Mouse (Mus musculus) neural tube, embryonic 12.5 days (tissue): ENCODE results near the gene Tmem258. TPM values are rescaled to one million over a fixed set of nuclear protein-coding genes. Genes with fewer than 3 reads are reported as not detected.
A peak's percentile ranks its signal among the peaks of the same experiment; 100 is the strongest.

ENCODE experiments used
- ATAC-seq: fragments of 200-750 bp; cut with Nextera tagmentation; 2 replicates; pipeline ENCODE4 v1.8.0; 2017; ENCODE audit warnings: low read depth, mild to moderate bottlenecking, moderate TSS enrichment, moderate library complexity; ENCODE audit not compliant: low FRiP score
- H3K27ac ChIP-seq: fragments of 300-500 bp; sonication (generic); 2 replicates; pipeline ENCODE4 v1.5.1; 2016
- H3K27me3 ChIP-seq: fragments of 300-500 bp; sonication (generic); replicated peaks from 2 replicates; pipeline ENCODE4 v1.6.1; 2016; ENCODE audit warnings: mild to moderate bottlenecking
- H3K36me3 ChIP-seq: fragments of 300-500 bp; sonication (generic); 2 replicates; pipeline ENCODE4 v1.6.1; 2016; ENCODE audit warnings: mild to moderate bottlenecking
- H3K4me1 ChIP-seq: fragments of 300-500 bp; sonication (generic); 2 replicates; pipeline ENCODE4 v1.6.1; 2016
- H3K4me2 ChIP-seq: fragments of 300-500 bp; sonication (generic); replicated peaks from 2 replicates; pipeline ENCODE4 v1.6.1; 2016; ENCODE audit warnings: mild to moderate bottlenecking
- H3K4me3 ChIP-seq: fragments of 300-500 bp; sonication (generic); 2 replicates; pipeline ENCODE4 v1.5.1; 2016
- H3K9ac ChIP-seq: fragments of 300-500 bp; sonication (generic); 2 replicates; pipeline ENCODE4 v1.6.1; 2016; ENCODE audit warnings: mild to moderate bottlenecking
- H3K9me3 ChIP-seq: fragments of 300-500 bp; sonication (generic); 2 replicates; pipeline ENCODE4 v1.6.1; 2016; ENCODE audit warnings: mild to moderate bottlenecking
- WGBS: fragments of 180-500 bp; shearing (Covaris S2); methylation state at CpG from one replicate; pipeline ENCODE4 v1.1.7; 2016; 5-methylcytosine and 5-hydroxymethylcytosine counted together
- polyA plus RNA-seq: library from polyadenylated mRNA; unstranded; fragments of >200 nt; fragmentation: Nextera tagmentation; extraction: Ambion mirVana; gene quantifications from 2 replicates; pipeline ENCODE4 v1.2.1, GENCODE M21; 2016

Tmem258 gene
- polyA plus RNA-seq, 1 experiment from 2014 or later: 342 TPM

DNA sequence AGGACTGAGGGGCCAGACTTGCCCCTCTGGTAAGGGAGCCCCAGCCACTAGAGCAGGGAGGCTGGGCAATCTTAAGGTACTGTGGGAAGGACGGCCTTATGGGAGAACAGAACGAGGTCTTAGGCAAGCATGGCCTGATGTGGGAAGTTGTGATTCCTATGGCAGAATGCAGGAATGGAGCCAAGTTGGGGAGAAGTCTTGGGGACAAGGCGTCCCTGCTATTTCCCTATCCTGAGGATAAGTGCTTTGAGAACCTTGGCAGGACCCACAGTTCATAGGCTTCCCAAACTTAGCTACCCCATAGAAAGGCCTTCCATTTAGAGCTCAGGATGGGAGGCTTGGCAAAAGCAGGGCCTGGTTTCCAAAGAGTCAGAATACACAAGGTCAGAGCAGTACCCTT lies 5.0 kb downstream of the Tmem258 start:
- no peak overlapping the region for H3K4me2 ChIP-seq
- no peak for ATAC-seq
- H3K27me3 ChIP-seq: no peaks in the 10 kb centered on the region
- H3K9me3 ChIP-seq: no peaks in the 10 kb centered on the region
- H3K9ac ChIP-seq: no peak overlapping the region
- WGBS: 85% methylated on average over 3 of the region's 3 CpGs
- peaks cover 7% of the 10 kb centered on the region; the same call in 1 of the 2 replicates for H3K4me1 ChIP-seq
- H3K4me3 ChIP-seq: no peak overlapping the region
- peaks cover 56% of the 10 kb centered on the region for H3K36me3 ChIP-seq
- no peak overlapping the region for H3K27ac ChIP-seq

DNA sequence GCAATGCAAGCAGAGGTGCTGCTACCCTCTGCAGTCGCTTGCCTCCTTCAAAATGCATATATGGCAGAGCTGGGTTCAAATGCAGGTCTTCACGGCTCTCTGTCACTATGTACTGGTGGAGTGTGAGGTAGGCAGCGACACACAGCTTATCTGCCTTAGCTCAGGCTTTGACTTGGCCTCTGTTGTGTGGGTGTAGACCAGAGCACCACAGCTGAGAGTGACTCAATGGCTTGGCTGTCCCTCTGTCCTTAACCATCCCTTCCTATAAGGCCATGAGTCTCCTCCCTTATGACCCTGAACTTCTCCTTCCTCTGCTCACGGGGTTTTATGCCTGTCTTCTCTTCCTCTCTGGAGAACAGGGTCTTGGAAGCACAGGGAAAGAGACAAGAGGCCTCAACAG lies 7.1 kb downstream of the Tmem258 start:
- peaks cover 56% of the 10 kb centered on the region for H3K36me3 ChIP-seq
- H3K4me2 ChIP-seq: no peak overlapping the region
- no peak overlapping the region for H3K4me3 ChIP-seq
- 90% methylated on average over 4 of the region's 4 CpGs for WGBS
- no peaks in the 10 kb centered on the region for H3K9me3 ChIP-seq
- no peak overlapping the region for H3K9ac ChIP-seq
- no peak for ATAC-seq
- no peaks in the 10 kb centered on the region for H3K4me1 ChIP-seq
- H3K27me3 ChIP-seq: no peaks in the 10 kb centered on the region
- H3K27ac ChIP-seq: no peak overlapping the region

DNA sequence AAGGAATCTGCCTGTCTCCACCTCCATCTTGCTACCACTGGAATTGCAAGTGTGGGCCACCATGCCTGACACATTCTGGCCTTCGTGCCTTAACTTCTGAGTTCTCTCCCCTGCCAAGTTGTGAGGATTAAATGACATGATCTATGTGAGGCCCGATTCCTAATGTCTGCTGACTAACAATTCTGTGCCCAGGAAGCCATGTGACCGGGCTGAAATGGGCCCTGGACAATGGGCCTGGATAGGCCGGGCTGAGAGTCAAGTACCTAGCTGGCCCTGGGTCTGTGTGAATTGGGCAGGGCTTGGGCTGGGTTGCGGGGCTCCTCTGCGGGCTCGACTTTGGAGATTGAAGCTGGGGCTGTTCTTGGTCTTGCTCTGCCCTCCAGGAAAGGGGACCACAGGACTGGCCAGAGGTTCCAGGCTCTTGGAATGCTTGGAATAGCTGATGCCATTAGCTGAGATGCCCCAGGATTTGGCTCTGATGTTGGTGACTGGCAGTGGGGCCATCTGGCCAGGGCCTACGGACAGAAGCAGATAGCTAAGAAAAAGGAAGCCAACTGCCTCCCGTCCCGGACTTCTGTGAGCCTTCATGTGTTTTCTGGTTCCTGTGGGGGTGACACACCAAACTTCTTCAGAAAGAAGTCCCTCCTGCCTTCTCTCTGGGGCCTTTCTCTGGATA lies 10.1 kb downstream of the Tmem258 start:
- no peaks in the 10 kb centered on the region for H3K4me1 ChIP-seq
- no peaks in the 10 kb centered on the region for H3K27me3 ChIP-seq
- H3K27ac ChIP-seq: no peak overlapping the region
- peaks cover 30% of the 10 kb centered on the region for H3K36me3 ChIP-seq
- 92% methylated on average over 10 of the region's 10 CpGs for WGBS
- H3K4me2 ChIP-seq: no peak overlapping the region
- ATAC-seq: no peak
- no peak overlapping the region for H3K9ac ChIP-seq
- no peak overlapping the region for H3K4me3 ChIP-seq
- no peaks in the 10 kb centered on the region for H3K9me3 ChIP-seq

DNA sequence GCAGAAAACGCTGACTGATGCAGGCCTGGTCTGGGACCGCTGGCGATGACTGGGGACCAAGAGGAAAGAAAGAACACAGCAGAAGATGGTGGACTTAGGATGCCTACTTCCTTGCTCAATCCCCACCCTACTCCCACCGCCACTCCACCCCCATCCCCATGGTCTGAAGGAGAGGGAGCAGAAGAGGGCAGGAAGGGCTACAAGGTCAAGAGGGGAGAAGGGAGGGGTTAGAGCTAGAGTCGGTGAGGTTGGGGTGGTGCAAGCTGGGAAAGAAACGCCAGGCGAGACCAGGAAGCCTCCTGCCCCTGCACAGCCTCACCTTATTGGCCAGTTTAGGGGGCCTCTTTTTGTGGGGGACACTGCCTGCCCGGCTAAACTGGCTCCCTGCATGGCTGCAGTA lies 12.3 kb downstream of the Tmem258 start:
- no peak for ATAC-seq
- Histone ChIP-seq H3K27me3 (no peaks in the 10 kb centered on the region), H3K4me3 (no peak overlapping the region), H3K4me1 (no peaks in the 10 kb centered on the region), H3K27ac (no peak overlapping the region), H3K36me3 (peaks cover 10% of the 10 kb centered on the region; the same call in 1 of the 2 replicates), H3K9ac (no peak overlapping the region), H3K9me3 (no peaks in the 10 kb centered on the region), H3K4me2 (no peak overlapping the region)
- WGBS: 77% methylated on average over 8 of the region's 8 CpGs

DNA sequence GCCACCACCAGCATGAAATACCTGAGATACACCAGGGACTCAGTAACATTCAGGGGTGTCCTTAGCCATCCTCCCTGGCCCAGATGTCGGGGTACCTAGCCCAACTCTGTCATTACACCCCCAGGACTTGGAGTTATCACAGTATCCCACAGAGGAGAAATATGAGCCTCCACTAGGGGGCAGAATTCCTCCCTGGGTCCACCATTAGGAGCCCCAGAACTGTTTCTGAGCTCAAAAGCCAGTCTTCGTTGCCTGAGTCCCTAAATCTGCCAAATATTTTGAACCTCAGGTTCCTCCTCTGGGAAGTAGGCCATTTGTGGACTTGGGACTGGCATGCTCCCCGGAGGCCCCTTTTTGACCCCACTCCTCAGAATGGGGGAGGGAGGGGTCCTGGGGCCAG lies 15.3 kb downstream of the Tmem258 start:
- Histone ChIP-seq H3K36me3 (no peaks in the 10 kb centered on the region), H3K9ac (no peak overlapping the region), H3K4me1 (peaks cover 6% of the 10 kb centered on the region; the same call in 1 of the 2 replicates), H3K9me3 (no peaks in the 10 kb centered on the region), H3K27ac (no peak overlapping the region), H3K4me3 (no peak overlapping the region), H3K4me2 (no peak overlapping the region), H3K27me3 (no peaks in the 10 kb centered on the region)
- no peak for ATAC-seq
- 48% methylated on average over 3 of the region's 3 CpGs for WGBS

DNA sequence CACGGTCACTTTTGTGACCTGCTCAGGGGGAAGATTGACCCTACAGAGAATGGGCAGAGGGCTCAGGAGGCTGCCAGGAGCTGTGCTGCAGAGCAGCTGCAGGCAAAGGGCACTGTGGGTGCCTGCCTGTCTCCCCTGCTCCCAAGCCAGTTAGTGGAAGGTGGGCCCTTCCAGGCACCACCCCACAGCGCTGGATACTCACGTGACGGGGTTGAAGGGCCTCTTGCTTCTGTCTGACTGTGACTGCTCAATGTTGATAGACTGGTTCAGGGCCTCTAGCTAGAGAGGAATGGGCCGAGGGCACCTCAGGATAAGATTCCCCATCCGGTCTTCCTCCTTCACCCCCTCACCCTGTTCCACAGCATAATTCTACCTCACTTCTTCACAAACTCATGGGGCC lies 15.8 kb downstream of the Tmem258 start:
- Histone ChIP-seq H3K4me3 (no peak overlapping the region), H3K27ac (no peak overlapping the region), H3K9ac (no peak overlapping the region), H3K36me3 (no peaks in the 10 kb centered on the region), H3K9me3 (no peaks in the 10 kb centered on the region), H3K4me1 (peaks cover 8% of the 10 kb centered on the region; the same call in 1 of the 2 replicates), H3K4me2 (no peak overlapping the region), H3K27me3 (no peaks in the 10 kb centered on the region)
- ATAC-seq: no peak
- 79% methylated on average over 6 of the region's 6 CpGs for WGBS

DNA sequence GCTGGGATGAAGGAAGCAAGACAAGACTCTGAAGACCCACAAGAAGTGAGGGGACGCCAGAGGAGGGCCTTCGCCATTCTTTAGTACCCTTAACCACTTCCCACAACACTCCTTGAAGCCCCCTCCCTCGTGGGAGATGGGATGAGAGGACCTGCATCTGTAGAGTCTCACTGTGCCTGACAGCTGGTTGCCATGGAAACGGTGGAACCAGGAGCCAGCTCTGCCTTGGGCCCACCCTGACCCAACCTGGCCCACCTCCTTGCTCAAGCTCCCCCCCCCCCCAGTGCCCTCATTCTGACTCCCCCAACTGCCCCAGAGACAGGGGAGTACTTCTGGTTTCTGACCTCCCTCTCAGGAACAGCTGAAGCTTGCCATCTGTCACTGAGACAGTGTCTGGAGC lies 17.8 kb downstream of the Tmem258 start:
- H3K27ac ChIP-seq: no peak overlapping the region
- ATAC-seq: no peak
- H3K4me3 ChIP-seq: no peak overlapping the region
- H3K9ac ChIP-seq: no peak overlapping the region
- no peaks in the 10 kb centered on the region for H3K9me3 ChIP-seq
- no peaks in the 10 kb centered on the region for H3K36me3 ChIP-seq
- H3K4me1 ChIP-seq: peaks cover 17% of the 10 kb centered on the region; the same call in 1 of the 2 replicates
- no peaks in the 10 kb centered on the region for H3K27me3 ChIP-seq
- no peak overlapping the region for H3K4me2 ChIP-seq
- 63% methylated on average over 4 of the region's 4 CpGs for WGBS

DNA sequence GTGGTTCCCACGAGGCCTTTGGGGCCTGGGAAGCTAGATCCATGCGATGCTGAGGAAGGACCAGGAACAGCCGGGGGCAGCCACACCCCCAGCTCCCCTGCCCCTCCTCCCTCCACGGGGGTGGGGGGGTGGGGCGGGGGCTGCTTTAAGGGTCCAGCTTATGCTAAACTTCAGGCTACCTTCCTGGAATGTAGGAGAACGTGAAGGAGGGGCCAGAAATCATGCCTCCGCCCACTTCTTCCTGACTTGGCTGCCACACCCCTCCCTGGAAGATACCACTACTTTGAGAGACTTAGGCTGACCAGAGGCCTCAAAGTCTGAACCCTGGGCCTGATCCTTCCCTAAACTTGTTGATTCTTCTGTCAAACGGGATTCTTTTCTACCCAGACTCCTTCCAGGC lies 18.8 kb downstream of the Tmem258 start:
- 41% methylated on average over 8 of the region's 8 CpGs for WGBS
- Histone ChIP-seq H3K9me3 (no peaks in the 10 kb centered on the region), H3K4me1 (peaks cover 17% of the 10 kb centered on the region; the same call in 1 of the 2 replicates), H3K9ac (no peak overlapping the region), H3K36me3 (no peaks in the 10 kb centered on the region), H3K4me2 (no peak overlapping the region), H3K4me3 (no peak overlapping the region), H3K27me3 (no peaks in the 10 kb centered on the region; the same call in 1 of the 2 replicates), H3K27ac (no peak overlapping the region)
- ATAC-seq: no peak

DNA sequence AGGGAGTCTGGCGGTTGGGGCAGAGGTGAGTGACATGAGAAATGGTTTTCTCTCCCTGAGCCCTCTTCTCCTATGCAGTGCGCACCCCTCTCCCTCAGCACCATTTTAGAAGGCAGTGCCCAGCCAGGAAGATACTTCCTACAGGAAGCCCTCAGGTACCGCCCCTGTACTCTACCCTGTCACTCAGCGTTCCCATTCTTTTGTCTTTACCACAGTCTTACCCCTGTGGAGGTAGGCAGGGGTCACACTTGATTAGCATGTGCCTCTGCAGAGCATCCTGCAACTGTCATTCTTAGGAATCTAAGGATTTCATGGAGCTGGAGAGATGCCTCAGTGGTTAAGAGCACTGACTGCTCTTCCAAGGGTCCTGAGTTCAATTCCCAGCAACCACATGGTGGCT lies 19.7 kb downstream of the Tmem258 start:
- Histone ChIP-seq H3K4me2 (no peak overlapping the region), H3K9me3 (no peaks in the 10 kb centered on the region), H3K4me1 (peaks cover 17% of the 10 kb centered on the region), H3K27me3 (no peaks in the 10 kb centered on the region; the same call in 1 of the 2 replicates), H3K36me3 (no peaks in the 10 kb centered on the region), H3K27ac (no peak overlapping the region), H3K4me3 (no peak overlapping the region), H3K9ac (no peak overlapping the region)
- WGBS: 77% methylated on average over 4 of the region's 4 CpGs
- ATAC-seq: no peak

DNA sequence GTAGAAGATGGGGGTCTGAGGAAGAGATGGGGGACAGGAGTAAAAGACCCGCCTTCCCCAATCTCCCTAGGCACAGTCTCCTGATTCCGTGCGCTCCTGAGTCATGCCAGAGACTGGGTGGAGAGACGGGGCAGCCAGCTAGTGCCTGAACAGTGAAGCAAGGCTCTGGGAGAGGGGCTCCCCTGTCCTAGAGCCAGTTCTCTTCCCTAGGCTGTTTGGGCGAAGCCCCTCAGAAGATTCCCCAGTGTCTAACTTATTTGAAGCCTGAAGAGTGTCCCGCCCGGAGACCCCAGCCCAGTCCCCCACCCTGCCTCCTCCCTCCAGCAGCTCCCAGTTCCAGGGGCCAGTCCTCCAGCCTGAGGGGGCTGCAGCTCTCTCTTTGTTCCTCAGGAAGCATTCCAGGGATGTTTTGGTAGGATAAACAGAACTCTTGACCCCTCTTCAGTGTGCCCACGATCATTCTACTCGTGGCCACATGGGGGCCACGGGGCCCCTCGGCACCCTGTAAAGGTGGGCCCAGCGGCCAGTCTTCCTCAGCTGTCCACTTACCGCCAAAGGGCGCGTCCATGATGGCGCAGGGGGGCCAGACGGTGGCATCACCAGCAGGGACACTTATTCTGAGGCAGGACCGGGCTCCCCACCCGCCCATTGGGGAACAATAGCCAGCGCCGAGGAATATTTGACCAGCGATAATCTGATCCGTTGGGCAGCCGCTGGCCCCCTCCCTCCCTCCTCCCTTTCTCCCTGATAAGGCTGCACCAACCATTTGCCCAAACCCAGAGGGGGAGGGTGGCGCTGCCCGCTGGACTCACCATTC lies 21.0 kb downstream of the Tmem258 start:
- Histone ChIP-seq H3K9me3 (no peaks in the 10 kb centered on the region), H3K4me1 (peaks cover 17% of the 10 kb centered on the region), H3K9ac (no peak overlapping the region), H3K4me3 (no peak overlapping the region), H3K36me3 (no peaks in the 10 kb centered on the region), H3K27ac (no peak overlapping the region), H3K4me2 (peak overlapping the region; percentile 35; the same call in 1 of the 2 replicates), H3K27me3 (no peaks in the 10 kb centered on the region; the same call in 1 of the 2 replicates)
- 33% methylated on average over 26 of the region's 26 CpGs for WGBS
- ATAC-seq: no peak

DNA sequence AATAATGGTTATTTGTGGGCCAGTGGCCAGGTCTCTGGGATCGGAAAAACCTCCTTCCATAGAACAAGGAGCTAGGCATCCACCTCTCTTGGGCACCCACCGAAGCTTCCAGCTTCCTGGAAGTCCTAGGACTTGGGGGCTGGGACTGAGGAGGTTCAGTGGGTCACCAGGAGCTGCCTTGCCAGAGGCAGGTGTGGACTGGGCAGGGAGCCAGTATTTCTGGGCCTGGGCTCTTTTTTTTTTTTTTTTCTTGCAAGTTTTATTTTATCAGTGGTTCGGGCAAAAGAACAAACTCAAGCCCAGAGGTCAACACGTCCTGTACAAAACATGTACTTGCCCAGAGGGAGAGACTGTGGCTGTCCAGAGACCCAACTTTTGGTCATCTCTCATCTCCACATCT lies 22.0 kb downstream of the Tmem258 start:
- no peak overlapping the region for H3K4me3 ChIP-seq
- H3K9me3 ChIP-seq: no peaks in the 10 kb centered on the region
- H3K27ac ChIP-seq: no peak overlapping the region
- no peaks in the 10 kb centered on the region for H3K36me3 ChIP-seq
- H3K9ac ChIP-seq: no peak overlapping the region
- H3K4me1 ChIP-seq: peaks cover 17% of the 10 kb centered on the region
- no peak overlapping the region for H3K4me2 ChIP-seq
- H3K27me3 ChIP-seq: no peaks in the 10 kb centered on the region; the same call in 1 of the 2 replicates
- 92% methylated on average over 4 of the region's 4 CpGs for WGBS
- ATAC-seq: no peak

DNA sequence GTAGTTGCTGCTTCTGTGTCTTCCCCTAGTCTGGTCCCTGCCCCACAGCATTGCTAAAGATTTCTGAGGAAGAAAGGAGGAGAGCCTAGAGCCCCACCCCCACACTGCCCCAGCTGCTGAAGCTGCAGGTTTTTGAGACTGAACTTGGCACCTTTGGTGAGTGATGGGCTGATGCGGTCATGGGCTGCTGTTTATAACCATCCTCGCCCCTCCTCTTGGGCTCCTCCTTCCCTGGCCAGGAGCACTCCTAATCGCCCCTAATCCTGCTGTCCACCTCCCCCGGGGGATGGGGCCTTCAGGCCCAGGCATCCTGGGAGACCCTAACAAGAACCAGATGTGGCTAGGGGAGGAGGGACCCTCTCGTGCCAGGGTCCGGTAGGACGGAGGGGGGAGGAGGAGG lies 27.2 kb downstream of the Tmem258 start:
- Histone ChIP-seq H3K27ac (no peak overlapping the region), H3K4me1 (peaks cover 5% of the 10 kb centered on the region), H3K36me3 (no peaks in the 10 kb centered on the region), H3K4me3 (no peak overlapping the region), H3K9ac (no peak overlapping the region), H3K27me3 (no peaks in the 10 kb centered on the region; the same call in none of the 2 replicates), H3K4me2 (no peak overlapping the region), H3K9me3 (no peaks in the 10 kb centered on the region)
- ATAC-seq: no peak
- WGBS: 13% methylated on average over 7 of the region's 7 CpGs
